Mouse (Mus musculus) gastrocnemius, postnatal 4 days (tissue): ENCODE measurements around the gene Eya4. TPM values are rescaled to one million over a fixed set of nuclear protein-coding genes. Genes with fewer than 3 reads are reported as not detected.

Experiments
- DNase-seq, 2 experiments: peaks; one replicate each; pipeline ENCODE4 v3.0.0; 2021 to 2022; ENCODE audit warnings: low spot score in 2 of 2, mixed read lengths in 2 of 2
- total RNA-seq, 2 experiments: library from RNA; stranded (reverse); gene quantifications; 2 replicates each; pipeline ENCODE4 v1.2.3; 2021

The Eya4 gene
- total RNA-seq, 2 experiments from 2014 or later, result 41.5 to 46.2 TPM

DNA sequence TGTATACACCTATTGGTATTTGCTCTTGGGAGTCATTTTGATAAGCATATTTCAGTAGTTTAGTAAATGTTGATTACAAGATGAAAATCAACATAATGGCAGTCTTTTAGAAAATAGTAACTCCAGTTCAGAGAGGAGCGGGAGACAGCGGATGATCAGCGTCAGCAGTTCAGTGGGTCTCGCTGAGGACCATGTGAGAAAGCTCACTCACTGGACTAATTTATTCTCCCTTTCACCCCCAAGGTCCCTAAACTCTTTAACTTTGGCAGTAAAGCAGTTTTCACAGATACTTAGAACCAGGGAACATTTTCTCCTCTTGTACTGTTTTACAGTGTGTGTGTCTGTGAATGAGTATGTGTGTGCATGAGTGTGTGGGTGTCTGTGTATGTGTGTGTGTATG is 115.2 kb downstream of the Eya4 start:
- DNase-seq, result no peak

GRCm38 (mm10) chr10:23233425-23233824 is 117.2 kb downstream of the Eya4 start:
- no peak for DNase-seq

GRCm38 (mm10) chr10:23230863-23231262 is 119.7 kb downstream of the Eya4 start:
- no peak for DNase-seq

GRCm38 (mm10) chr10:23223336-23223735 is 127.2 kb downstream of the Eya4 start:
- no peak for DNase-seq

DNA sequence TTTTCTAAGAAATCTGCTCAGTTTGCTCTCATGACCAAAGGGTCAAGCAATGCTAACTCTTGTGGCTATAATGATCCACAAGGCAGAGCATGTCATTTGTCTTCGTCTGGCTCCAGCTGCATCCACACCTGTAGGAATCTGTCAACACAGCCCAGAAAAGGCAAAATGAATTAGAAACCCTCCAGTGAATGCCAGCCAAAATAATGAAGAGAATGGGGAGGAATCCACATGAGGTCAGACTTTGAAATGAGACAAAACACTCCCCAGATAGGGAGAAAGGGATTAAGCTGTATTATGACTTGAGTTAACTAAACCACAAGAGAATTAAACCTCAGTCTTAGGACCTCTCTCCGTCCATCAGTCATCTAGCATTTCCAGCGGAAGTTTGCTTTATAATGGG is 130.2 kb downstream of the Eya4 start:
- DNase-seq, result no peak

DNA sequence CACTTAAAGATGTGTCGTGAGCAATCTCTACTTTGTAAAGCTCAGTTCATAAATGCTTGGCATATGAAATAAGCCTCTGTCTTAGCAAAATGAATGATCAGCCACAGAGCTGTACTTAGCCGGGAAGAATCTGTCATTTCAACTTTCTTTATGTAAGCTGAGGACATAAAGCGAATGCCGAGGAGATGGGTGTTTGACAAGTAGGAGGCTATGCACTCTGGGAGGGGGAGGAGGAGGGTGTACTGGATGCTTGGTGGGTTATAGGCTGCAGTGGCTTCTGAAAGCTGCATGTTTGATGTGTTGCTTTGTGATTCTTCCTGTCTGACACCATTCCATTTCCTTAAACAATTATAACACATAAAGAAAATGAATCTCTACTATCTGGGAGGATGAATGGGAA is 133.8 kb downstream of the Eya4 start:
- no peak for DNase-seq

DNA sequence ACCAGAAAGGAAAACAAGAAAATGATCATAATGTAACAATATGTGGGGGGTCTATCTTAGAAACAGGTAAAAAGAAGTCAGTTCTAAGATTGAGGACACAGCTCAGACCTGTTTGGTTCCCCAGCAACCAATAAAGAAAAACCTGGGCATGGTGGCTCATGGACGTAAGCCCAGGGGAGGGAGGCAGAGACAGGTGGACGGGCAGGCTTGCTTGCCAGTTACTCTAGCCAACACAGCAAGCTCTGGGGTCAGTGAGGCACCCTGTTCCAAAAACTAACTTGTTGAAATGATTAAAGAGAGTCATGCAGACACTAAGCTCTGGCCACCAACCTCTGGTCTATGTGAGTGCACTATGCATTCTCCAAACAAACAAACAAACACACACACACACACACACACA is 139.2 kb downstream of the Eya4 start:
- no peak for DNase-seq

- DNase-seq, result no peak
These were observed 146.7 kb downstream of the Eya4 start for GRCm38 (mm10) chr10:23203885-23204284.

- no peak for DNase-seq
These were observed 147.3 kb downstream of the Eya4 start for GRCm38 (mm10) chr10:23203144-23203838.

DNA sequence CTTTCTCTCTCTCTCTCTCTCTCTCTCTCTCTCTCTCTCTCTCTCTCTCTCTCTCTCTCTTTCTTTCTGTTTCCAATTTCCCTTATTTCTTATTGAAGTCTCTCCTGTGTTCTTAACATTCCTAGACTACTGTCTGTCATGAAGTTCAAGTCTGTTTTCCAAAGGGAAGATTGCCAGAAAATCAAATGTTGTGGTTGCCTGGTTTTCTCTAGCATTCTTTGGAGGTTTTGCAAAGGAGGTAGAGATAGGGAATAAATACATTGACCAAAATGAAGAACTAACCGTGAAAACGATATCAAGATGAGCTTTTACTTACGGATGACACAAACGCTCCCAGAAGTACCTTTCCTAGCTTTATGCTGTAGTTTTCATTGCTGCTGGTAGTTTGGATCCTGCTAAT is 148.0 kb downstream of the Eya4 start:
- DNase-seq, result no peak

DNA sequence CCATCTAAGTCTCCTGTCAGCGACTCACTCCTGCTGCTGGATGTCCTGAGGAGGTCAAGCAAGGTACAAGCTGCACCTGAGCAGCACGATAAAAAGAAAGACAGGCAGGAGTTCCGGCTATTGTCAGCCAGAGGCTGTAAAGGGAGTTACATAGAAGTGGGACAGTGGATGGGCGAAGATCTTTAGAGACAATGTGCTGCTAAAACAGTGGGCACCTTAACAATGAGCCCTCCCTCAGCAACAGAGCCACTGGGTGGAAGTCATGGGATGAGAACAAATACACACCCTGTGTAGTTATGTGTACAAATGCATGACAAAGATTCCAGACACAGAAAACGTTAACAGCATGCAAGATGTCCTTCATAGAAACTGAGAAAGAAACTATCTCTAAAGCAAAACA is 152.3 kb downstream of the Eya4 start:
- DNase-seq, result no peak

GRCm38 (mm10) chr10:23196336-23196735 is 154.2 kb downstream of the Eya4 start:
- DNase-seq, result no peak

DNA sequence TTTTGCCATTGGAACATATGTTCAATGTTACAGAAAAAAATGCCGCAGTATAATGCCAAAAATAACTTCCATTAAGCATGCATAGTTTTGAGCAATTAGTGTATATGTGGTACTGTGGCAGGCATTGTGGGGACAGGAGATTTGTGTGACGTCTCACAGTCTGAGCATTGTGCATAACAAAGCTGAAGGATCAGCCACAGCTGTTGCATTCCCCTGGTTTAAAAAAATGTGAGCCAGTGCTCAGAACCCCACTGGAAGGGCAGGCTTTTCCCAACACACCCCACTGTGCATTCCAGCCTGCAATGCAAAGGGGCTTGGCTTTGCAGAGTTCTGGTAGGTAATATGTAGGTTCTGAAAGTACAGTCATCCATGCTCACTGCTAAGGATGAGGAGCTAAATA is 155.2 kb downstream of the Eya4 start:
- DNase-seq, result no peak

GRCm38 (mm10) chr10:23189836-23190235 is 160.8 kb downstream of the Eya4 start:
- no peak for DNase-seq

GRCm38 (mm10) chr10:23185391-23185790 is 165.2 kb downstream of the Eya4 start:
- no peak for DNase-seq

DNA sequence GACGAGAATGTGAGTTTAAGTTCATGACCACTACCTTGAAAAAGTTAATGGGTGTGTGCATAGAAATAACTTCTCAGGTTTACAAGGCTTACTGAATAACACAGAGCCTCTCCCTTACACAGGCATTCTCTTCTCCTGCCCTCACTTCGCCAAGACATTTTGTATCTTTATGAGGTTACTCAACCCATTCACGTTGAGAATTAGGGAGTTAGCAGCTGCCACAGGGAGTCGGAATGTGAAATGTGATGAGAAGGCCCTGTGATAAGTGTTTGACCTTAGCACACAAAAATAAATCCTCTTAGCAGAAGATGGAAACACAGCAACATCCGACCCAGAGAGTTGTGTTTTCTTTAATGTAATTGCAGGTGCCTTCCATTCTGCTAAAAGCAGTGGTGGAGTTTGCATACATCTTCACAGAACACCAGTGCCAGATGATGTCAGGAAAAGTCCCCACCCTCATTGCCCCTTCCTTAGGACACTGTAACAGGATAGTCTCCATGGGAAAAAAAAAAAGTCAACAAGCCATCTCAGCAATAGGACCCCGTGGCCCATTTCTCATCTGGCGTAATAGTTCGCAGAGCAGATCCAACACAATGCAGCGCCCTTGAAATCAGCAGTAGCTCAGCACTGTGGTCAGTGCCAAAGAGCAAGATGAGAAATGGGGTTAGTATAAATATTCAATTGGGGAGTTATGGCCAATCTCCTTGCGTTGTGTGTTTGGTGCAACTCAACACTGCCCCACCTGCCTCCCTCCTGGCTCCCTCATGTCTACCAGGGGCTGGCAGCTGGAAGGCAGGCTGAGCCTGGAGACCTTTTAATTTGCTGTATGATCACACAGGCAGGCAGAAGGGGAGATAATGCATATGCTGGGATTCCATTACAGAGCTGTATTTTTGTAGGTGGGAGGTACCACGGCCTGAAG is 168.8 kb downstream of the Eya4 start:
- DNase-seq, result no peak

DNA sequence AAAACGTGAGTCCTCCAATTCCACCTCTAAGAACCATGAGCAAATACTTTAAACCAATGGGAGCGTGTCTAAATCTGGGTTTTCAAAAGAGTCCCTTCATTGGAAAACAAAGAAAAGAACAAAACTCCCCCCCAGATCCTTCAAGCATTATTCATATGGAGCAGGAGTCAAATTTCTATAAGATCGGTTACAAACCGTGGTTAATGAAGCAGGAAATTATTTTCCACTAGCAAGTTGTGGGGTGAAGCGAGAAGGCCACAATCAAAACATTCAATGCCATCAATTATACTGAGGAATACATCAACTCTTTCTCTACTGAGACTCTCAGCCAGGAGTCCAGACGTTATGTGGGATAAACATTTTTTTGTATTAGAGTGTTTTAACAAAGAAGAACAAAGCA is 171.3 kb downstream of the Eya4 start:
- no peak for DNase-seq

- no peak for DNase-seq
These were observed 173.1 kb downstream of the Eya4 start for GRCm38 (mm10) chr10:23177347-23178046.

GRCm38 (mm10) chr10:23176666-23177346 is 173.8 kb downstream of the Eya4 start:
- DNase-seq, result peak in 1 of 2 experiments; percentile 40

- no peak for DNase-seq
These were observed 179.0 kb downstream of the Eya4 start for GRCm38 (mm10) chr10:23171541-23171940.

- DNase-seq, result no peak
These were observed 185.4 kb downstream of the Eya4 start for GRCm38 (mm10) chr10:23165089-23165642.
